Mouse (Mus musculus) MEL (cell line): ENCODE measurements around the gene Kcnj4.

ENCODE experiments used
- CTCF ChIP-seq, 3 experiments: IDR thresholded peaks in 2 of 3; conservative IDR thresholded peaks in 1 of 3; 2 replicates each; pipeline ENCODE4 v1.5.1; 2011 to 2012; ENCODE audit warnings: low read length in 3 of 3, low read depth in 2 of 3, mild to moderate bottlenecking in 2 of 3, improper control_type of control experiment in 1 of 3, inconsistent platforms in 1 of 3, mixed read lengths in 1 of 3, moderate library complexity in 1 of 3; ENCODE audit not compliant: control insufficient read depth in 1 of 3, insufficient read depth in 1 of 3, poor library complexity in 1 of 3, severe bottlenecking in 1 of 3
- EP300 ChIP-seq, 2 experiments: IDR thresholded peaks; 2 replicates each; pipeline ENCODE4 v1.6.1; 2011; ENCODE audit warnings: improper control_type of control experiment in 2 of 2, low read length in 2 of 2, low read depth in 1 of 2, mild to moderate bottlenecking in 1 of 2
- HCFC1 ChIP-seq: IDR thresholded peaks from 2 replicates; pipeline ENCODE4 v1.6.1; 2012; ENCODE audit warnings: low read depth, mild to moderate bottlenecking, inconsistent platforms, low read length, improper control_type of control experiment, moderate library complexity
- MAFK ChIP-seq: IDR thresholded peaks from 2 replicates; pipeline ENCODE4 v1.6.1; 2011; ENCODE audit warnings: low read depth, mild to moderate bottlenecking, low read length, improper control_type of control experiment, borderline replicate concordance
- NELFE ChIP-seq: IDR thresholded peaks from 2 replicates; pipeline ENCODE4 v1.6.1; 2011; ENCODE audit warnings: low read depth, low read length, improper control_type of control experiment
- NRF1 ChIP-seq: IDR thresholded peaks from 2 replicates; pipeline ENCODE4 v1.6.1; 2014; ENCODE audit warnings: low read depth, mild to moderate bottlenecking, inconsistent platforms, low read length, improper control_type of control experiment, moderate library complexity; ENCODE audit not compliant: poor library complexity, insufficient read depth, severe bottlenecking
- POLR2A ChIP-seq, 2 experiments: IDR thresholded peaks; 2 replicates each; pipeline ENCODE4 v1.6.1; 2011 to 2012; ENCODE audit warnings: low read length in 2 of 2, mild to moderate bottlenecking in 2 of 2, control low read depth in 1 of 2, improper control_type of control experiment in 1 of 2, low read depth in 1 of 2, moderate library complexity in 1 of 2; ENCODE audit not compliant: control insufficient read depth in 1 of 2, insufficient read depth in 1 of 2, poor library complexity in 1 of 2
- SIN3A ChIP-seq: IDR thresholded peaks from 2 replicates; pipeline ENCODE4 v1.6.1; 2012; ENCODE audit warnings: low read length, improper control_type of control experiment, inconsistent platforms
- SMC3 ChIP-seq: IDR thresholded peaks from 2 replicates; pipeline ENCODE4 v1.6.1; 2011; ENCODE audit warnings: low read depth, low read length, improper control_type of control experiment
- TAL1 ChIP-seq: IDR thresholded peaks from 2 replicates; pipeline ENCODE4 v1.6.1; 2012; ENCODE audit warnings: mild to moderate bottlenecking, inconsistent platforms, low read length, moderate library complexity, mixed read lengths
- TCF12 ChIP-seq: IDR thresholded peaks from 2 replicates; pipeline ENCODE4 v1.6.1; 2014; ENCODE audit warnings: low read depth, mild to moderate bottlenecking, inconsistent platforms, low read length, improper control_type of control experiment, moderate library complexity
- UBTF ChIP-seq: IDR thresholded peaks from 2 replicates; pipeline ENCODE4 v1.6.1; 2012; ENCODE audit warnings: low read depth, mild to moderate bottlenecking, inconsistent platforms, low read length, improper control_type of control experiment, moderate library complexity, borderline replicate concordance; ENCODE audit not compliant: insufficient read depth
- USF2 ChIP-seq, 2 experiments: IDR thresholded peaks; 2 replicates each; pipeline ENCODE4 v1.6.1; 2011 to 2012; ENCODE audit warnings: improper control_type of control experiment in 2 of 2, low read length in 2 of 2, borderline replicate concordance in 1 of 2, inconsistent platforms in 1 of 2, low read depth in 1 of 2, mild to moderate bottlenecking in 1 of 2; ENCODE audit not compliant: insufficient read depth in 1 of 2
- ZMIZ1 ChIP-seq: IDR thresholded peaks from 2 replicates; pipeline ENCODE4 v1.6.1; 2012; ENCODE audit warnings: low read depth, mild to moderate bottlenecking, inconsistent platforms, low read length, improper control_type of control experiment, moderate library complexity

DNA sequence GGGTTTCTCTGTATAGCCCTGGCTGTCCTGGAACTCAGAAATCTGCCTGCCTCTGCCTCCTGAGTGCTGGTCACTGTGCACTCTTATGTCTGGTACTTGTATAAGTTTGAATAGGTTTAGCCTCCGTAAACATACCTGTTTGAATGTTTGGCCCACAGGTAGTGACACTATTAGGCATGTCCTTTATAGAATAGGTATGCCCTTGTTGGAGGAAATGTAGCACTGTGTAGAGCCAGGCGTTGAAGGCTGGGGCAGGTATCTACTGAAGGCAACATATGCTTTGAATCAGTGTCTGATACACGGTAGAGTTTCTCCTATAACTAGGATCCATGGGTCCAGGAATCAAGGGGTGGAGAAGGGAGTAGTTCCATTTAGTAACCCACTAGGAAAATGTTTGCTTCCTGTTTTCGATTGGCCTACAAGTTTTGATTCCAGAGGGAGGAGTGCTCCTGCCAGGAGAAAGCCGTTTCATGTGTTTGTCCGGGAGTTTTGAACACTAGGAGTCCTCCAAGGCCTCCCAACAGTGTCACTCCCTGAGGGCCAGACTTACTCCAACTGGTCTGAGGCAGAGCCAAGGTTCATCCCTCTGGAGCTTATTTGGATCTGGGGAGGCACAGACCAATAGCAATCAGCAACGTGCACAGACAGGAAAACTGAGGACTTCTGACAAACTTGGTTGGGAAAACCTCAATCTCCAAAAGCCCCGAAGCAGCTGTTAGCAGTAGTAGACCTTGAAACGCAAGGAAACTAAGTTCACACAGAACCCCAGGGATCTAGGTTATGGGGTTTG, 21.1 kb upstream of the Kcnj4 start:
- no peak for TF ChIP-seq HCFC1
- TF ChIP-seq SIN3A, result no peak
- no peak for TF ChIP-seq CTCF (IDR thresholded peaks at IDR 0.05 in 2 of 3, conservative IDR thresholded peaks at IDR 0.05 in 1 of 3; ENCODE audit: control insufficient read depth in 1 of 3, insufficient read depth in 1 of 3, low read depth in 2 of 3, low read length in 3 of 3, poor library complexity in 1 of 3, severe bottlenecking in 1 of 3)
- no peak for TF ChIP-seq EP300 (IDR thresholded peaks at IDR 0.05; ENCODE audit: low read depth in 1 of 2, low read length in 2 of 2)
- no peak for TF ChIP-seq SMC3
- no peak for TF ChIP-seq TCF12
- TF ChIP-seq USF2 (IDR thresholded peaks at IDR 0.05; ENCODE audit: borderline replicate concordance in 1 of 2, insufficient read depth in 1 of 2, low read depth in 1 of 2, low read length in 2 of 2), result no peak
- no peak for TF ChIP-seq TAL1
- no peak for TF ChIP-seq UBTF
- TF ChIP-seq NRF1, result no peak
- no peak for TF ChIP-seq MAFK
- TF ChIP-seq ZMIZ1, result peak; percentile 57
- TF ChIP-seq POLR2A (IDR thresholded peaks at IDR 0.05; ENCODE audit: control insufficient read depth in 1 of 2, insufficient read depth in 1 of 2, low read depth in 1 of 2, low read length in 2 of 2, poor library complexity in 1 of 2), result peak in 1 of 2 experiments; percentile 4; a peak in 1 of 4 replicates
- no peak for TF ChIP-seq NELFE
